Comparison of ENCODE assay signal across 13 mouse cellular contexts in the genomic region with DNA sequence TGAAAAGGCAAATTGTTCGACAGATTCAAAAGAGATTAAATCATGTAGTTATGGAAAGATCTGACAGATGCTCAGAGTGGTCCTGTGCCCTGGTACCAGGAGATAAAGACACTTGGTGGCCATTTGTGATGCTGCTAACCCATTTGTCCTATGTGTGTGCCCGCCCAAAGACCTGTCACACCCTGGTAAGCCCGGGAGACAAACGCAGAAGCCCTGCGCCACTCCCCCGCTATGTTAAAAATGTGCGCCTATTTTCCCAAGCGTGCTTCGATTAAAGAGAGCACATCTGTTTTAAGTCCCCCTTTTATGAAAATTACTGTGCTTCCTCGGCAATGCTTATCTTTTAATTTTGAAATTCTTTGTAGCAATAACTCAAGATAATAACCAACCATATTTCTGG. TPM values are rescaled to one million over a fixed set of nuclear protein-coding genes. Genes with fewer than 3 reads are reported as not detected.
DNase-seq lines count a peak whose midpoint lies in the region; ATAC-seq and TF ChIP-seq lines count a peak whose summit lies in the region.
"Had no signal": no experiment of that assay in that cellular context is flagged by ENCODE, and none has a peak within 500 bp of the region (broad histone marks: within the 10 kb centered on the region; RNA-seq: fewer than 3 reads in every experiment).

No protein-coding gene starts in this region.

- peaks cover 20% of the 10 kb centered on the region for H3K4me1 ChIP-seq in forebrain, embryonic 10.5 days
- H3K4me1 ChIP-seq in forebrain, embryonic 14.5 days (ENCODE audit: control insufficient read depth, insufficient read depth, low read length) = no peaks in the 10 kb centered on the region
- peaks cover 8% of the 10 kb centered on the region for H3K4me1 ChIP-seq in lung, embryonic 15.5 days
- H3K4me1 ChIP-seq in stomach, postnatal 0 days (replicated peaks; ENCODE audit: control insufficient read depth, insufficient read depth) = no peaks in the 10 kb centered on the region

- no peak overlapping the region for H3K27ac ChIP-seq in forebrain, embryonic 10.5 days
- H3K27ac ChIP-seq in forebrain, embryonic 14.5 days (ENCODE audit: low read depth, low read length) = no peak overlapping the region
- H3K27ac ChIP-seq in lung, embryonic 15.5 days = no peak overlapping the region
- H3K27ac ChIP-seq in stomach, postnatal 0 days (replicated peaks) = no peak overlapping the region

- peaks cover 8% of the 10 kb centered on the region for H3K9me3 ChIP-seq in forebrain, embryonic 10.5 days
- no peaks in the 10 kb centered on the region for H3K9me3 ChIP-seq in forebrain, embryonic 14.5 days (replicated peaks; ENCODE audit: control insufficient read depth, low read length)
- H3K9me3 ChIP-seq in lung, embryonic 15.5 days = no peaks in the 10 kb centered on the region
- H3K9me3 ChIP-seq in stomach, postnatal 0 days (ENCODE audit: control insufficient read depth, low read length) = no peaks in the 10 kb centered on the region

- WGBS in forebrain, embryonic 10.5 days = 16% methylated on average over 10 of the region's 10 CpGs
- WGBS in forebrain, embryonic 14.5 days = 15% methylated on average over 10 of the region's 10 CpGs
- WGBS in lung, embryonic 15.5 days = 19% methylated on average over 10 of the region's 10 CpGs
- 18% methylated on average over 10 of the region's 10 CpGs for WGBS in stomach, postnatal 0 days

- intact Hi-C loops in left cerebral cortex, postnatal 25 days (cut with DNase I) = no loop called here

- no peak for DNase-seq in forebrain, embryonic 10.5 days (ENCODE audit: extremely low spot score, low spot score)
- DNase-seq in forebrain, embryonic 14.5 days (ENCODE audit: low spot score) = no peak
- no peak for DNase-seq in lung, postnatal 14 days
- peak; percentile 44 for DNase-seq in mesoderm, embryonic 11.5 days (ENCODE audit: low read depth, low spot score)
- no peak for DNase-seq in stomach, postnatal 0 days (ENCODE audit: low spot score)
- no peak for DNase-seq in layer of hippocampus, postnatal 25 days (ENCODE audit: extremely low spot score in 1 of 2, low spot score in 1 of 2)
- DNase-seq in left cerebral cortex, postnatal 25 days (ENCODE audit: low spot score in 2 of 2) = no peak
- DNase-seq: gastrocnemius, postnatal 10 days; kidney, adult 8-10 months; lung, adult 2 months had no signal

- H3K9ac ChIP-seq in forebrain, embryonic 14.5 days (ENCODE audit: low read length) = no peak overlapping the region
- H3K9ac ChIP-seq in lung, embryonic 15.5 days = no peak overlapping the region
- no peak overlapping the region for H3K9ac ChIP-seq in stomach, postnatal 0 days (ENCODE audit: low read length)

- no peak for TF ChIP-seq EP300 in stomach, postnatal 0 days (optimal IDR thresholded peaks at IDR 0.05)

- ATAC-seq in forebrain, embryonic 14.5 days = no peak
- no peak for ATAC-seq in lung, embryonic 15.5 days (ENCODE audit: borderline replicate concordance, extremely low read depth, low FRiP score, low TSS enrichment)
- ATAC-seq in stomach, postnatal 0 days (ENCODE audit: low FRiP score, low TSS enrichment) = no peak

- H3K4me2 ChIP-seq in forebrain, embryonic 14.5 days (ENCODE audit: low read length) = no peak overlapping the region
- peak overlapping the region; percentile 39; the same call in 1 of the 2 replicates for H3K4me2 ChIP-seq in lung, embryonic 15.5 days
- peak overlapping the region; percentile 8; the same call in 1 of the 2 replicates for H3K4me2 ChIP-seq in stomach, postnatal 0 days (replicated peaks; ENCODE audit: low read depth)

- peak overlapping the region; percentile 31 for H3K4me3 ChIP-seq in forebrain, embryonic 10.5 days
- H3K4me3 ChIP-seq in forebrain, embryonic 14.5 days (ENCODE audit: low read depth, low read length) = no peak overlapping the region
- no peak overlapping the region for H3K4me3 ChIP-seq in lung, embryonic 15.5 days
- H3K4me3 ChIP-seq in stomach, postnatal 0 days (ENCODE audit: low read depth, low read length) = no peak overlapping the region

- no peak for TF ChIP-seq CTCF in stomach, postnatal 0 days (IDR thresholded peaks at IDR 0.05; ENCODE audit: low read depth)

- H3K27me3 ChIP-seq in forebrain, embryonic 10.5 days (ENCODE audit: poor library complexity, severe bottlenecking) = peaks cover 5% of the 10 kb centered on the region; the same call in 1 of the 2 replicates
- no peaks in the 10 kb centered on the region for H3K27me3 ChIP-seq in forebrain, embryonic 14.5 days (replicated peaks; ENCODE audit: control insufficient read depth, insufficient read depth, low read length)
- no peaks in the 10 kb centered on the region for H3K27me3 ChIP-seq in lung, embryonic 15.5 days
- H3K27me3 ChIP-seq in stomach, postnatal 0 days (ENCODE audit: control insufficient read depth, insufficient read depth, low read length) = no peaks in the 10 kb centered on the region

- no peaks in the 10 kb centered on the region for H3K36me3 ChIP-seq in forebrain, embryonic 10.5 days (replicated peaks)
- no peaks in the 10 kb centered on the region for H3K36me3 ChIP-seq in forebrain, embryonic 14.5 days (ENCODE audit: control insufficient read depth, insufficient read depth, low read length)
- H3K36me3 ChIP-seq in lung, embryonic 15.5 days = no peaks in the 10 kb centered on the region
- no peaks in the 10 kb centered on the region for H3K36me3 ChIP-seq in stomach, postnatal 0 days (ENCODE audit: control insufficient read depth, insufficient read depth, low read length)

RNA-seq across cellular contexts. Expression of gene Piwil1, which starts 1.4 kb away (rescaled TPM):
- polyA plus RNA-seq in forebrain, embryonic 10.5 days (2016; fragmentation: Nextera tagmentation; extraction: Ambion mirVana) = not detected in 2 replicates
- not detected in 2 replicates for polyA plus RNA-seq in forebrain, embryonic 14.5 days (2014; fragmentation: Nextera tagmentation; extraction: Ambion mirVana)
- not detected in 2 replicates for polyA plus RNA-seq in lung, embryonic 15.5 days (2015; fragmentation: Nextera tagmentation; extraction: Ambion mirVana)
- not detected in 2 replicates for polyA plus RNA-seq in stomach, postnatal 0 days (2015; fragmentation: Nextera tagmentation; extraction: Ambion mirVana)
- under 1 TPM; 0.10 to 0.14 TPM for total RNA-seq in layer of hippocampus, postnatal 25 days (2021)
- under 1 TPM; 0.07 to 0.23 TPM for total RNA-seq in left cerebral cortex, postnatal 25 days (2021)
- total RNA-seq: MEL had no signal
- polyA plus RNA-seq: lung, adult 2 months; small intestine, adult 2 months had no signal
